Mouse (Mus musculus): ENCODE results near the gene Ptpn11. TPM values are rescaled to one million over a fixed set of nuclear protein-coding genes. Genes with fewer than 3 reads are reported as not detected.

Ptpn11 gene
- total RNA-seq, 2 experiments from 2014 or later: 78.1 to 82.4 TPM

DNA sequence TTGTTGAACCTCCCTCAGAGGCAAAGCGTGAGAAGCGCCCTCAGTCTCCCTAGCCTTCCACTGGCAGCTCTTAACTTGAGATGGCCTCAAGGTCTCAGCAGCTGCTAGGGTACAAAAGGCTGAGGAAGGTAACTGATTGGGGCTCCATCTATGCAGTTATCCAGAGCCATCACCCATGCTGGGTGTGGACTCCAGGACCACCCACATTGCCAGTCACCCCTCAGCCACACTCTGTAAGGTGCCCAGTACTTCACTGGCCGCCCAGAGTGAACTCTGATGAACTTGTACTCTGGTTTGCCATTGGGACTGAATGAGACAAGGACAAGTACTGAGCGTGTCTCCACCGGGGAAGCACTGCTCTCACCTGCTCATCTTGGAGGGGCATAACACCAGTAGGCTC lies 61.9 kb downstream of the Ptpn11 start:
- DNase-seq (ENCODE audit: low spot score in 2 of 2): no peak

DNA sequence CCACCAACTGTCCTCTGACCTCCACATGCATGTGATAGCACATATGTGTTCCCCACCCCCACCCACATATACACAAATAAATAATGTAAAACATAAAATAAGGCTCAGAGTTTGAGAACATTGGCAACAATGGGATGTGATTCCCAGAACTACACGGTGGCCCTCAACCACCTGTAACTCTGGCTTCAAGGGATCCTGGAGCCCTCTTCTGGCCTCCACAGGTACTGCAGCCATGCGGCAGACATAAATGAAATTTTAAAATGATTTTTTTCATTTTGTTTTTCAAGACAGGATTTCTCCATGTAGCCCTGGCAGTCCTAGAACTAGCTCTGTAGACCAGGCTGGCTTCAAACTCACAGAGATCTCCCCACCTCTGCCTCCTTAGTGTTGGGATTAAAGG lies 65.1 kb downstream of the Ptpn11 start:
- DNase-seq (ENCODE audit: low spot score in 2 of 2): no peak

DNA sequence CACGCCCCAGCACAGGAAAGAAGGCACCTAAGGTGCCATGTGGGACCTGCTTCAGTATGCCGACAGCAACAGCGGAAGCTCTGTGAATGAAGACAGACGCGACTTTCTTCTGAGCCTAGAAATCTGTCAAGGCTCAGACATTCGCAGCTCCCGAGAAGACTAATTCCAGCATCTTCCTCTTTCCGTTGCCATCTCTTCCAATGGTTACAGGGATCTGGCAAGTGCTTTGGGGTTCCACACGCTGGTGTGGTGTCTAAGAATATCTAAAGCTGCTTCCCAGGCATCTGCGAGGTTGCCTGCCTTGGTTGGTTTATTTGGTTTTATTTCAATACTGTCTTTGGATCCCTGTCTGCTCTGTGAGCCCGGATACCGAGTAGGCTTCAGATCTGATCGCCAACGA lies 65.6 kb downstream of the Ptpn11 start:
- peak in 1 of 2 experiments; percentile 10 for DNase-seq (ENCODE audit: low spot score in 2 of 2)

GRCm38 (mm10) chr5:121124208-121125185 lies 66.7 kb downstream of the Ptpn11 start:
- DNase-seq (ENCODE audit: low spot score in 2 of 2): no peak

GRCm38 (mm10) chr5:121123399-121123798 lies 67.8 kb downstream of the Ptpn11 start:
- DNase-seq (ENCODE audit: low spot score in 2 of 2): no peak

DNA sequence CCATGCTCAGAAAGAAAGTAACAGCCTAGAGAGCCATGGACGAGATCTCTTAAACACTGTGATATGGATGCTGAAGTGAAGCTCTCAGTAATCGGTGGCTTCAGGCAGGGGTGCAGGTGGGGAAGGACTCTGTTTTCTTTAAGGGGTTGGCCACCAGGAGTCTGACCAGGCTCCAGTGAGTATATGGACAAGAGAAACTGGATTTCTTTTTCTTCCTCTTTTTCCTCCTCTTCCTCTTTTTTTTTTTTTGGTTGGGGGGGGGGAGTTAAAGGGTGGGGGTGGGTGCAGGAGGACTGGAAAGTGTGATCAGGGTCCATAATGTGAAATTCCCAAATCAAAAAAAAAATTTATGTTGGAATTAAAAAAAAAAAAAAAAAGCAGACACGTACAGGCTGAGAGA lies 68.6 kb downstream of the Ptpn11 start:
- DNase-seq (ENCODE audit: low spot score in 2 of 2): no peak

DNA sequence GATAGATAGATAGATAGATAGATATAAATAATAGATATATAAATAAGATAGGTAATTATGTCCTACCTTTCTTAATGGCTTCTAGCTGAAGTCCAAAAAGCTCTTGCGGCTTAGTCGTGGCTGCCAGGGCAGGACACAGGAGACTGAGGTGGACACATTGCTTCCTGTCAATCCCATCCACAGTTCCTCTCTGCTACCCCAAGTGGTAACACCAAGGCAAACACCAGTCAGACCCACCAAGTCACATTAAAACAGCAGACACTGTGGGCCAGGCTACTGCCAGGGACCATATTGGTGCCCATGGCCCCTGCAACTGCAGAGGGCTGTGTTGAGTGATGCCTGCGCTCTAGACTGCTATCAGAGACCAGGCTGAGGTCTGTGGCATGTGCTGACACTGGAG lies 69.2 kb downstream of the Ptpn11 start:
- no peak for DNase-seq (ENCODE audit: low spot score in 2 of 2)

- peak in 1 of 2 experiments; percentile 30 for DNase-seq (ENCODE audit: low spot score in 2 of 2)
Observed at GRCm38 (mm10) chr5:121119331-121120034, 71.7 kb downstream of the Ptpn11 start.

- no peak for DNase-seq (ENCODE audit: low spot score in 2 of 2)
Observed at GRCm38 (mm10) chr5:121118345-121118744, 72.9 kb downstream of the Ptpn11 start.

DNA sequence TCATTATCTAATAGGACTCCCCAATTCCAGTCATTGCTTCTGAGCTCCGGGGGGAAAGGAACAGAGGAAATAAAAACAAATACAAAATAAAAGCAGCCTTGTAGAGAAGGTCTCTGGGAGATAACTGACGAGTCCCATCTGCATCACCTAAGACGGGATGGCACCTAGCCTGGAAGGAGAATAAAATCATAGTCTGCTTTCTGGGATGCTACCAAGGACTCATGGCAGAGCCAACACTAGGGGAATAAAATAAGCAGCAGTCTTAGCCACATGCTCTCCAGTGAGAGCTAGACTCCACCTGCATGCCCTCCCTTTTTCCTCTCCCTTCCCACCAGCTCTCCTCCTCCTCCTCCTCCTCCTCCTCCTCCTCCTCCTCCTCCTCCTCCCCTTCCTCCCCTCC lies 74.3 kb downstream of the Ptpn11 start:
- DNase-seq (ENCODE audit: low spot score in 2 of 2): no peak

DNA sequence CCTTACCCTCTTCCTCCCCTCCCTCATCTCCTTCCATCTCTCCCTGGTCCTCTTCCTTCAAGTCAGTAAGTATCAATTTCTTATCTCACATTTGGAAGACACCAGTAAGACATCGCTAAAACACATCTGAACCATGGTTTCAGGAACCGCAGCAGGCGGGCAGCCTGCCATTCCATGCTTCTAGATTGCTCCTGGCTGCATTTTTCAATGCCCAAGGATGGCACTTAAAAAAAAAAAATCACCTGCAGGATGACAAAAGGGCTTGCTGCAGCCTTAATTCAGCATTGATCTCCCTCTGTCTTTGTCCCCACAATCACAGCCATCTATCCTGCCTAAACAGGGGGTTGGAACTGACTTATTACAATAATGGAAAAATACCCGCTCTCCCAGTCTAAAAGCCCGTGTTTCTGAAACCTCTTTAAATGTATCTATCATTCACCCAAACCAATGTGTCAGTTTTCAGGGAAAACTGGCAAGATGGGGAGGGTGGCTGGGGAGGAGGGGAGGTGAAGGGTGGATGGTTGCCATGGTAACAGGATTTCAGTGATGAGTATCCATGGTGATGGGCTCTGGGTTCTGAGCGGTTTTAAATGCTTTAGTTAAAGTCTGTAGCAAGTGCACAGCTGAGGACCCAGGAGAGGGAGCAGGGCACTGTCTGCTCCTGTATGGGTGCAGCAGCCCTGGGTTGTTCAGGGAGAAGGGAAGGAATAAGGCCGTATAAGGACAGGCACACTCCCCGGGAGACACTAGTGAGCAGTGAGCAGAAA lies 75.6 kb downstream of the Ptpn11 start:
- DNase-seq (ENCODE audit: low spot score in 2 of 2): peak in 1 of 2 experiments; percentile 61

DNA sequence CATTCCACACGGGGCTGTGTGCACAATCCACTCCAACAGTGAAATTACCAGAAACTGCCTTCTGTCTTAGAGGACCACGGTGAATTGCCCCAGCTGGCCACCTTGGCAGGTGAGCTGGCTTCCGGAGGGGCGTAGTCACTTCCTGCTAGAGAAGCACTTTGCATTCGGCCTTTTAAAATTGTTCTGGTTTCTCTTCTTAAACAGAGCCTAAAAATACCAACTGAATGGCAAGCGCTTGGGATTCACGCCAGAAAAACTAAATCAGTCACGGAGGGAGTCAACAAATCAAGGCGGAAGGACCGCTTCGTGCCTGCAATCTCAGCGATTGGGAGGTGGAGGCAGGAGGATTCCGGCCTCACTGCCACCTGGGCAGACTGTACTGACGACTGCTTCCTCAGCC lies 77.0 kb downstream of the Ptpn11 start:
- DNase-seq (ENCODE audit: low spot score in 2 of 2): peak; percentile 21 to 40

- peak; percentile 32 to 45 for DNase-seq (ENCODE audit: low spot score in 2 of 2)
Observed at GRCm38 (mm10) chr5:121112390-121112789, 78.8 kb downstream of the Ptpn11 start.

DNA sequence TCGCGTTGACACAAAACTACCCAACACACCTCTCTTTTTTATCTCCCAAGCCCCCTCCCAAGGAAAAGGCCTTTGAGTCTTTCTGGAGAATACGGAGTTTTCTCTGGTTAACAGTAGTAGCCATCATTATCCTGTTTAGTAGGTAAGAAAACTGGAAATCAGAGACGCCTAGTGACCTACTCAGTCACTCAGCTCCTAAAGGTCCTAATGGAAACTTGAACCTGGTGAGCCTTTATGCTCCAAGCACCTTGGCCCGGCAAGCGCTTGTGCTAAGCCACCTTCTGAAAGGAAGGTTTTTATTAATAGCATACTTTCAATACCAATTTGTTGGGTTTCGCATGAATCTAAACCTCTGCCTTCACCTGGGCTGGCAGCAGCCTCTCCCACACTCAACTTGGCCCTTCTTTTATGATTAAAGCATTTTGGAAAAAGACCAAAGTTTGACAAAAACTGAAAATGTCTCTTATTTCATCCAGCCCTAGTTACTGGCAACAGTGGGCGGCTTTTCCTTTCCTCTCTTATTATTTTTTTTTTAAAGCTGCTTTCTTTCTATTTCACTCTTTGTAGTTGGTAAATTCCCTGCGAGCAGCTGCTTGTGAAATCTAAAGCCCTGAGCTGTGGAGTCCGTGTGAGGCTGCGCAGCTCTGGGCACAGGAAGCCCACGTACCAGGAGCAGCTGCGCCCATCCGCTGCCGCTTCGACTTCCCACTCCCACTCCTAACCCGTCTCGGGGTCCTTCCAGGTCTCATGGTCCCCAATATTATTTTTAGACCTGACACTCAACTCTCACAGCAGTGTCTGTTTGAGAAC lies 79.9 kb downstream of the Ptpn11 start:
- DNase-seq (ENCODE audit: low spot score in 2 of 2): peak; percentile 39 to 47

GRCm38 (mm10) chr5:121109185-121109584 lies 82.0 kb downstream of the Ptpn11 start:
- no peak for DNase-seq (ENCODE audit: low spot score in 2 of 2)

- no peak for DNase-seq (ENCODE audit: low spot score in 2 of 2)
Observed at GRCm38 (mm10) chr5:121106913-121107312, 84.3 kb downstream of the Ptpn11 start.

DNA sequence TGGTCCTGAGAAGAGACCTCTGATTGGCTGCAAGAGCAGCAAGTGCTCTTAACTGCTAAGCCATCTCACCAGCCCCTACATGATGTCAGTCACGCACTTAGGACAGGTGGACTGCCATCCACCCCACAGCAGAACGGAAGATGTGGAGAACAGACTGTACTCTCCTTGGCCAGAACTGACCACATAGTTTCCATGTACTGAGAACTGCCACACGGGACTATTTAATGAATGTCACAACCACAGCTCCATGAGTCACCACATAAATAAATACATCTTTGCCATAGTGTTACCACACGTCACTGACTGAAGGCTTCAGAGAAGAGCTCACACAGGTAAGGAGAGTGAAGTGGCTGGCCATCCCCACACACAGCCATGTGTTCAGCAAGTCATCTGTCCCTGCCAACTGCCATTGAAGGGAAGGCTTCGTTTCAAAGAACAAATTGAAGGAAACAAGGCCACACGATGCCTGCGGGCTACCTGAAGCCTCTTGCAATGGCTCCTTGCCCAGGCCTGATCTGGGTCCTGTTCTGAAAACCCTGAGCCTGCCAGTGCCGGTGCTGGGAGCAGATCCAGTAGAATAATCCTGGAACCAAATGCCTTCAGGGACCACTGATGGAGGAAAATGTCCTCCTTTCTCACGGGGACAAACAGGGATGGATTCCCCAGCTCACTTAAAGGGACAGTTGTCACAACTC lies 90.2 kb downstream of the Ptpn11 start:
- DNase-seq (ENCODE audit: low spot score in 2 of 2): no peak

- no peak for DNase-seq (ENCODE audit: low spot score in 2 of 2)
Observed at GRCm38 (mm10) chr5:121100095-121100494, 91.1 kb downstream of the Ptpn11 start.

DNA sequence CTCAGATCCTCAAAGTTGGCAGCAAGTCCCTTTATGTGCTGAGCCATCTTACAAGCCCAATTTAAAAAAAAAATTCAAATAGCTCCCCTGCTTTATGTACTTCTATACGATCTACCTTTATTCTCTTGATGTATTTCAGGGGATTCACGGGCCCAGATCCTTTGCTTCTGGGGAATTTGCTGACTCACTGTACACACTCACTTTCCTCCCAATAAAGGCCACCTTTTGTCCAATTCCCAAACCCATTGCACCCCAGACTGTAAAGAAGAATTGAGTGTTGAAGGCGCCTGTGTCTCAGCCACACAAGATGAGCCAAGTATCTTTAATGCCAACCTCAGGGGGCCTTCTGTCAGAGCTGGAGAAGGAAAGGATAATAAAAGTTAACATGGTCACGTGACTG lies 93.2 kb downstream of the Ptpn11 start:
- DNase-seq (ENCODE audit: low spot score in 2 of 2): no peak

GRCm38 (mm10) chr5:121096744-121097143 lies 94.5 kb downstream of the Ptpn11 start:
- DNase-seq (ENCODE audit: low spot score in 2 of 2): no peak
